Mouse (Mus musculus) lung, postnatal 0 days (tissue): ENCODE measurements around the gene Aco2.

Experiments used
- CTCF ChIP-seq: IDR thresholded peaks from 2 replicates; pipeline ENCODE4 v1.5.1; 2016; ENCODE audit warnings: antibody characterized with exemption, mild to moderate bottlenecking
- EP300 ChIP-seq: IDR thresholded peaks from 2 replicates; pipeline ENCODE4 v1.6.1; 2016; ENCODE audit warnings: antibody characterized with exemption, mild to moderate bottlenecking, control low read depth

DNA sequence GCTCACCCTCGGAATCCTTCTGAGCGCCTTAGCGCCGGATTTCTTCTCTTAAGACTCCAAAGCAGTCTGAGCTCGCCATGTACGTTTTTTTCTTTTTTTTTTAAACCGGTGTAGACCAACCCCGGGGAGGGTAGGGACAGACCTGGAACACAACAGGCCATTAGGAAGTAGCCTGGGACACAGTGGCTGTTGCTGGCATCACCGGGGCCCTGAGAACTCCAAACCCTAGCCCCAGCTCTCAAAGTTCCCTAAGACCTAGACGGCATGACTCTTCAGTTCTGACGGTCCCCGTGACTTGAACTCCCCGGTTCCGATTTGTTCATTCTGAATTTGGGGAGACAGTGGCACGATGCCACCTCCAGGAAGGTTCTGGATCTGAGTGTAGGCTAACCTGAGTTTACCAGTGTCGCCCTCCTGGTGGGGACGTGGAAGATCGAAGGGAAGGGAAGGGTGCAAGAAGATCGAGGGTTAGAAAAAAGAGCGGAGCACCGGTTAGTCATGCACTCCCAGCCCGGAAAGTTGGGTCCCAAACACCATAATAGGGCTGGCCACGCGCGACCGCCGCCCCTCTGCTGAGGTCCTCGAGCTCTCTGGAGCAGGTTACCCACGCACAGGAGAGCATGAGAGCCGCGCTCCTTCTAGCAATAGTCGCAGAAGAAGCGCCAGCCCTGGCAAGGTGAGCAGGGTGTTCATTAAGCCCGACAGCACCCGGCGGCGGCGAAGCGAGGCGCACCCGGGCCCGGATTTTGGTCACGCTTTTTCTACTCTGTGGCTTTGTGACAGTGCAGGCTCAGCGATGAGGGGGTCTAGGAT, 13.4 kb upstream of the Aco2 start, which contains the start of gene Tob2:
- TF ChIP-seq EP300 (peak; percentile 38), CTCF (peak; percentile 47)
